Mouse (Mus musculus): Measurements from ENCODE around the gene Metrn. TPM values are rescaled to one million over a fixed set of nuclear protein-coding genes. Genes with fewer than 3 reads are reported as not detected.
A peak's percentile ranks its signal among the peaks of the same experiment; 100 is the strongest.

The Metrn gene
- polyA plus RNA-seq, 1 experiment from 2014 or later, result 41.9 TPM

- H3K4me2 ChIP-seq (replicated peaks), result peak within 1 kb of the TSS; percentile 96
- no peaks in the 10 kb centered on the region for H3K27me3 ChIP-seq (replicated peaks)
- H3K4me3 ChIP-seq (replicated peaks), result peak within 1 kb of the TSS; percentile 91
- no peak for ATAC-seq
- no peaks in the 10 kb centered on the region for H3K9me3 ChIP-seq
- peak within 1 kb of the TSS; percentile 27; the same call in 1 of the 2 replicates for H3K27ac ChIP-seq
- peaks cover 45% of the 10 kb centered on the region for H3K4me1 ChIP-seq (replicated peaks)
- 38% methylated on average over 6 of the region's 6 CpGs for WGBS
- peak within 1 kb of the TSS; percentile 78 for H3K9ac ChIP-seq
- no peaks in the 10 kb centered on the region; the same call in 1 of the 2 replicates for H3K36me3 ChIP-seq
These were observed 1.3 kb downstream of the Metrn start, which contains the start of gene AC134908.4 for GRCm38 (mm10) chr17:25795609-25796092. Gene AC134908.4, minus strand, starts transcription at chr17:25795659.

DNA sequence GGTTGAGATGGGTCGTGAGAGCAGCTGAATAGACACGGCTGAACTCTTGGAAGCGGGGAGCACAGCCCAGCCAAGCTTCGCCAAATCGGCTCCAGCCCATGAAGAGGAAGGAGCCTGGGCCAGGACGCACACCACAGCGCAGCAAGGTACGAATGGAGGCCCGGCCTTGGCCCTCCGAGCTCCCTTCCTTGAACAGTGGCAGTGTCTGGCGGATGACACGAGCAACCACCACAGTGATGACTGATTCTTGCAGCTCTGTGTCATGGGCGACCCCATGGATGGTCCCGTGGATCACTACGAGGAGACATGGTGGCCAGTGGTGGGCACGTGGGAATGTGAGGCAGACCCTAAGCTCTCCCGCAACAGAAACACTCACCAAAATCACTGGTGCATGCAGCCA is 1.9 kb downstream of the Metrn start:
- 83% methylated on average over 17 of the region's 17 CpGs for WGBS
- Histone ChIP-seq H3K27ac (no peak overlapping the region), H3K4me2 (replicated peaks) (peak overlapping the region; percentile 96), H3K4me3 (replicated peaks) (no peak overlapping the region), H3K4me1 (replicated peaks) (peaks cover 47% of the 10 kb centered on the region), H3K9me3 (no peaks in the 10 kb centered on the region), H3K9ac (0 out of 2 replicates have a peak overlapping the region, but pooled peaks have one; percentile 78), H3K36me3 (no peaks in the 10 kb centered on the region; the same call in 1 of the 2 replicates), H3K27me3 (replicated peaks) (no peaks in the 10 kb centered on the region)
- ATAC-seq, result no peak

DNA sequence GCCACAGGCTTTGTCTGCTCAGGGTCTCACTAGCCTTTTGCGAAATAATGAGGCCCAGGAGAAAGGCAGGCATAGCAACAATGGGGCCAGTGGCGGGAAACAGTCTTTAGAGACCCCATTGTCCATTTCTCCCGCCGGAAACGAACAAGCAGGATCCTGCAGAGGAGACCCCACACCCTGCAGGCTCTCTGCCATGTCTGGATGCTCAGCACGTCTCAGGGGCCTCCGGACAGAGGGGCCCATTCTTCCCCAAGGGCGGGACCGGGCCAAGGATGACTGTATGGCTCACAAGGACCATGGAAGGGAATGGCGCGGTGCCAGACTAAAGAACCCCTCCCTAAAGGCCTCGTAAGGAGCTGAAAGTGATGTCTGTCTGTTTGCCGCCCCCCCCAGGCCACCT is 2.7 kb downstream of the Metrn start:
- Histone ChIP-seq H3K27ac (peak overlapping the region; percentile 95; the same call in 1 of the 2 replicates), H3K4me1 (replicated peaks) (peaks cover 47% of the 10 kb centered on the region), H3K27me3 (replicated peaks) (no peaks in the 10 kb centered on the region)

GRCm38 (mm10) chr17:25792615-25793014 is 4.3 kb downstream of the Metrn start, which contains the start of gene Fam173a:
Gene Fam173a, minus strand, starts transcription at chr17:25792901.
- Histone ChIP-seq H3K27me3 (replicated peaks) (no peaks in the 10 kb centered on the region), H3K4me3 (replicated peaks) (peak within 1 kb of the TSS; percentile 69), H3K27ac (peak within 1 kb of the TSS; percentile 95), H3K36me3 (peaks cover 11% of the 10 kb centered on the region; the same call in 1 of the 2 replicates), H3K9ac (peak within 1 kb of the TSS; percentile 72), H3K4me1 (replicated peaks) (peaks cover 47% of the 10 kb centered on the region), H3K4me2 (replicated peaks) (peak within 1 kb of the TSS; percentile 86), H3K9me3 (no peaks in the 10 kb centered on the region)
- peak; percentile 71 for ATAC-seq
- WGBS, result under 1% methylated on average over 14 of the region's 14 CpGs

More for the DNA sequence above, 2.7 kb downstream of the Metrn start:
- Histone ChIP-seq H3K4me3 (replicated peaks) (no peak overlapping the region), H3K4me2 (replicated peaks) (no peak overlapping the region), H3K9ac (0 out of 2 replicates have a peak overlapping the region, but pooled peaks have one; percentile 13), H3K36me3 (peaks cover 4% of the 10 kb centered on the region; the same call in 1 of the 2 replicates), H3K9me3 (no peaks in the 10 kb centered on the region)
- no peak for ATAC-seq
- WGBS, result 78% methylated on average over 13 of the region's 13 CpGs

GRCm38 (mm10) chr17:25791843-25792527 is 5.0 kb downstream of the Metrn start:
- WGBS, result under 1% methylated on average over 45 of the region's 45 CpGs
- Histone ChIP-seq H3K4me3 (replicated peaks) (peak overlapping the region; percentile 69), H3K27ac (peak overlapping the region; percentile 95), H3K36me3 (peaks cover 14% of the 10 kb centered on the region; the same call in 1 of the 2 replicates), H3K9me3 (no peaks in the 10 kb centered on the region), H3K27me3 (replicated peaks) (no peaks in the 10 kb centered on the region), H3K4me2 (replicated peaks) (peak overlapping the region; percentile 86), H3K9ac (peak overlapping the region; percentile 72), H3K4me1 (replicated peaks) (peaks cover 42% of the 10 kb centered on the region)
- peak; percentile 78 for ATAC-seq

DNA sequence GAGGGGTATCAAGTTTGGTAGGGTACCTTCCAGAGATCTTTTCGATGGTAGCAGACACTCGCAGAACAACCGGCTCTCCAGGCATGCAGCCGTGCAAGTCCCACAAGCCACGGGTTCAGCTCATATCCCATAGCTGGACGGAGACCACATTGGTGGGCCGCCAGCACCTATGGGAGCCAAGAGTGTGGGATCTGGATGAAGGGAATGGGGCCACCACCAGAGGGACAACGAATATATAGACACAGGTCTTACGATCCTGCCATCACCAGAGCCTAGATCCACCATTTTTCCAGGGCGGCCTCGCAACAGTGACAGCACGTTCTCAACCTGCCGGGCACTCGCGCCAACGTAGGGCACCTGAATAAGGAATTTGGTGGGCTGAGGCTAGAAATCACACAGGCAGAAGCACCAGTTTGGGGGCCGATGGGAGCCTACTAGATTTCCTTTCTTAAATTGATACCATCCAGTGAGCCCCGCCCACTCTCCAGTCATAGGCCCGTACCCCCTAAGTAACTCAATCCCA is 5.6 kb downstream of the Metrn start:
- Histone ChIP-seq H3K27me3 (replicated peaks) (no peaks in the 10 kb centered on the region), H3K4me1 (replicated peaks) (peaks cover 40% of the 10 kb centered on the region), H3K9me3 (no peaks in the 10 kb centered on the region), H3K27ac (peak overlapping the region; percentile 95), H3K4me3 (replicated peaks) (peak overlapping the region; percentile 69), H3K36me3 (peaks cover 14% of the 10 kb centered on the region; the same call in 1 of the 2 replicates), H3K9ac (peak overlapping the region; percentile 72), H3K4me2 (replicated peaks) (peak overlapping the region; percentile 86)
- WGBS, result 24% methylated on average over 19 of the region's 19 CpGs
- ATAC-seq, result no peak; the same call in 1 of the 2 replicates

GRCm38 (mm10) chr17:25786781-25787504 is 10.0 kb downstream of the Metrn start:
- Histone ChIP-seq H3K9ac (no peak overlapping the region), H3K4me1 (replicated peaks) (peaks cover 28% of the 10 kb centered on the region), H3K36me3 (peaks cover 25% of the 10 kb centered on the region), H3K27me3 (replicated peaks) (no peaks in the 10 kb centered on the region), H3K9me3 (no peaks in the 10 kb centered on the region), H3K4me2 (replicated peaks) (no peak overlapping the region), H3K27ac (no peak overlapping the region), H3K4me3 (replicated peaks) (no peak overlapping the region)
- no peak for ATAC-seq
- WGBS, result 89% methylated on average over 9 of the region's 9 CpGs

DNA sequence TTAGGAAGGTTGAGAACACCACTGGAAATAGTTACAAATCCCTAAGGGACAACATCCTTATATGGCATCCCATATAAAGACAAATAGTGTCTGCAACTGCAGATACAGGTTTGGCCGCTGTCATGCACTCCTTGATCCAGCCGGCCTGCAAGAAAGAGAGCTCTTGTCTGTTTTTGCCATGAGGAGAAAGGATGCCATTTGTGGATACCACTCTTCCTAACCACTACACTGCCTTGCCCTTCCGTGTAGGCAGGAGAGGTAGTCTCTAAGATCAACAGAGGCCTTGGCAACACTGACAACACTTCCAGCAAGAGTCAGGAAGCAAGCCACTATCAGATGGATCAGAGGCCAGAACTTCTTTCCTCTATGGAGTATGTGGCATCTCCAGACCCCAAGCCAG is 10.7 kb downstream of the Metrn start, which contains the start of gene Ccdc78:
Ccdc78 (plus strand) TSS at position 301 of the 400 bp plus-strand sequence.
- H3K4me2 ChIP-seq (replicated peaks), result peak within 1 kb of the TSS; percentile 83
- H3K4me1 ChIP-seq (replicated peaks), result peaks cover 25% of the 10 kb centered on the region
- peak within 1 kb of the TSS; percentile 74 for H3K4me3 ChIP-seq (replicated peaks)
- ATAC-seq, result no peak
- H3K27me3 ChIP-seq (replicated peaks), result no peaks in the 10 kb centered on the region
- H3K9ac ChIP-seq, result peak within 1 kb of the TSS; percentile 69
- peaks cover 31% of the 10 kb centered on the region for H3K36me3 ChIP-seq
- H3K27ac ChIP-seq, result peak within 1 kb of the TSS; percentile 84; the same call in 1 of the 2 replicates
- no peaks in the 10 kb centered on the region for H3K9me3 ChIP-seq
- WGBS, result 77% methylated on average over 3 of the region's 3 CpGs

DNA sequence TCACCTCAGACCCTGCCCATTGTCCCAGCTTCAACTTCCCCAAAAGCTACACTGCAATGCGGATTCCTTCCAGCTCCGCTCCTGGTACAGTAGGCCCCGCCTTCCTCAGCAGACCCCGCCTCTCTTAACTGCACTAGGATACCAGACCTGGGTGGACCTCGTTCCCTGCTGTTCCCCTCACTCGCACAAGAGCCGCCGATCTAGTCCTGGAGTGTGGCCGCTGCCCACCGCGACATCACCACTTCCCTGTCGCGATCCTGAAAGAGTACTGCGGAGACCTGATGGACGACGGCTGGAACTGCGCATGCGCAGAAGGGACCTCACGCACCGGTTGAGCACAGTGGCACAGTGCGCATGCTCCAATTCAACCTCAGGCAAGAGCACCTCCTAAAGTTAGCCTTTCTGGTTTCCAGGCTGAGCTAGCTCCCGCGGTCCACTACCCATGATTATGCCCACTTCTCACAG is 11.6 kb downstream of the Metrn start, which contains the start of gene Haghl:
Haghl (minus strand) TSS at position 393 of the 465 bp plus-strand sequence.
- H3K27ac ChIP-seq, result peak within 1 kb of the TSS; percentile 84
- peak within 1 kb of the TSS; percentile 83 for H3K4me2 ChIP-seq (replicated peaks)
- no peaks in the 10 kb centered on the region for H3K9me3 ChIP-seq
- peak within 1 kb of the TSS; percentile 74 for H3K4me3 ChIP-seq (replicated peaks)
- peaks cover 18% of the 10 kb centered on the region for H3K4me1 ChIP-seq (replicated peaks)
- peak within 1 kb of the TSS; percentile 69 for H3K9ac ChIP-seq
- H3K27me3 ChIP-seq (replicated peaks), result no peaks in the 10 kb centered on the region
- H3K36me3 ChIP-seq, result peaks cover 34% of the 10 kb centered on the region
- peak; percentile 89 for ATAC-seq
- under 1% methylated on average over 23 of the region's 23 CpGs for WGBS

DNA sequence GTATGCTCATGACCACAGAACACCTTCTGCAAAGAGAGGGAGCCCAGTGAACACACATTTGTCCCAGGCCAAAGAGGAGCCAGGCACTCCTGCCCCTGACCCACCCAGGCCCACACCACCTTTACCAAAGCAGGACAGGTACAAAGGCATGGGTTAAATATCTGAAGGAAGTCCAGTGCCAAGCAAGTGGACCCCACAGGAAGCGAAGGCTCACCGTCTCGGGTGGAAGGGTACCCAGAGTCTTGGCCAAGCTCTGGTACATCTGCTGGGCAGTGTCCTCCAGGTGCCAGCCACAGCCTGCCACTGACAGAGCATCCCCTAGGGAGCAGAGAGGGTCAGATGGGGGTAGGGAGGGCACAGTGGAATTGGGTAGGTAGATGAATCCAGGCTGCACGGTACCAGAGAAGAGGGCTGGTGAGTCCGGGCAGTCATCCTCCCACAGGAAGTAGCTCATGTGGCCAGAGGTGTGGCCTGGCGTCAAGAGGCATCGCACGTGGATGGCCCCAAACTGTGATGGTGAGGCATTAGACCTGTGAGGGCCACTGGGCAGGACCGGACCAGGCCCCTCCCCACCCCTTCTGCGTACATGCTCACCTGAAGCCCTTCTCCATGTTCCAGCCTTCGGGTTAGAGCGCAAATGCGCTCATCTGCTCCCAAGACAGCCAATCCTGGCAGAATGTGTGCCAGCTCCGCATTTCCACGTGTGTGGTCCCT is 12.9 kb downstream of the Metrn start:
- Histone ChIP-seq H3K9ac (peak overlapping the region; percentile 69), H3K4me3 (replicated peaks) (peak overlapping the region; percentile 74)
- no peak for ATAC-seq

DNA sequence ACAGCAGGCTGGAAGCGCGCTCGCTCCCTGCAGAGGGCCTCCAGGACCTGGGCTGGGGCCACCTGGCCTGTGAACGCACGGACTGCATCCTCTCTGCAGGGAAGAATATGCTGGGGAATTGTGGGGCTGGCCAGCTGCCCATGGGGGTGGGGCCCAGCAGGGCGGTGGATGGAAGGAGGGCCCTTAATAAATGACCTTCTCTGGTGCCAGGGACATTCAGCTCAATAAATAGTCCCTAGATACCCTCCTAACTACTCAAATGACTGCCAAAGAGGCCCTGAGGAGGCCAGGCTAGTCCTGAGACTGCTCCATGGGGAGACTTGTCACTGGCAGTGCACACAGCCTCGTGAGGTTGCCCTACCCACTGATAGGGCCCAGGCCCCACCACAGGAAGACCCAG is 13.8 kb downstream of the Metrn start:
- no peaks in the 10 kb centered on the region for H3K27me3 ChIP-seq (replicated peaks)
- H3K4me1 ChIP-seq (replicated peaks), result peaks cover 18% of the 10 kb centered on the region
- peak overlapping the region; percentile 4; the same call in 1 of the 2 replicates for H3K9ac ChIP-seq
- WGBS, result 75% methylated on average over 7 of the region's 7 CpGs
- no peak overlapping the region for H3K4me2 ChIP-seq (replicated peaks)
- peaks cover 32% of the 10 kb centered on the region for H3K36me3 ChIP-seq
- no peak overlapping the region for H3K27ac ChIP-seq
- no peaks in the 10 kb centered on the region for H3K9me3 ChIP-seq
- no peak for ATAC-seq
- H3K4me3 ChIP-seq (replicated peaks), result no peak overlapping the region

More for the DNA sequence above, 12.9 kb downstream of the Metrn start:
- WGBS, result 67% methylated on average over 15 of the region's 15 CpGs
- no peaks in the 10 kb centered on the region for H3K27me3 ChIP-seq (replicated peaks)
- no peaks in the 10 kb centered on the region for H3K9me3 ChIP-seq
- H3K4me2 ChIP-seq (replicated peaks), result peak overlapping the region; percentile 83
- no peak overlapping the region for H3K27ac ChIP-seq
- peaks cover 32% of the 10 kb centered on the region for H3K36me3 ChIP-seq
- H3K4me1 ChIP-seq (replicated peaks), result peaks cover 18% of the 10 kb centered on the region
